Mouse (Mus musculus): ENCODE data around the gene Gpsm1. TPM values are rescaled to one million over a fixed set of nuclear protein-coding genes. Genes with fewer than 3 reads are reported as not detected.

Gene Gpsm1
- polyA plus RNA-seq, 1 experiment from 2014 or later: 114 TPM

DNA sequence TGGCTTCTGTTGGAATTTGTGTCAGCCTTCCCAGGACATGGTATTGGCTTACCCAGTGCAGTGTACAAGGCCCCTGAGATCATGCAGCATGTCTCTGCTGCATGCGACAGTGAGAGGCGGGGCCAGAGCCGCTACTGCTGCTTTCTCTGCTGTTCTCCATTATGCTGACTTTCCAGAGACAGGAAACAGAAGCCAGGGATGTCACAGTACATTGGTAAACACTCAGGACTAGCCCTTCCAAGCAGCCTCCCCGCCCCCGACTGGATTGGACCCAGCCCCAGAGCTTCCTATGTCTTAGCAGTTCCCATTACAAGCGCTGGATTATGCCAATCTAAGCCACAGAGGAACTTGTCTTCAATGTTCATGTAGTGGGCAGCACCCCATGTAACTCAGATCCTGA lies 32.9 kb downstream of the Gpsm1 start:
- no peak overlapping the region for H3K27ac ChIP-seq (replicated peaks)
- 78% methylated on average over 6 of the region's 6 CpGs for WGBS

GRCm38 (mm10) chr2:26351358-26352290 lies 36.3 kb downstream of the Gpsm1 start, which contains the start of gene Dnlz:
Gene Dnlz (minus strand): TSS chr2:26352110.
- Histone ChIP-seq H3K9me3 (no peaks in the 10 kb centered on the region), H3K9ac (peak within 1 kb of the TSS; percentile 96), H3K4me2 (peak within 1 kb of the TSS; percentile 97), H3K4me3 (peak within 1 kb of the TSS; percentile 86), H3K27ac (replicated peaks) (peak within 1 kb of the TSS; percentile 89), H3K36me3 (peaks cover 41% of the 10 kb centered on the region), H3K4me1 (replicated peaks) (peaks cover 27% of the 10 kb centered on the region), H3K27me3 (no peaks in the 10 kb centered on the region)
- 3% methylated on average over 62 of the region's 62 CpGs for WGBS
- ATAC-seq (ENCODE audit: low read depth): peak; percentile 84

More for the DNA sequence above, 32.9 kb downstream of the Gpsm1 start:
- peaks cover 23% of the 10 kb centered on the region for H3K4me1 ChIP-seq (replicated peaks)
- no peak overlapping the region for H3K4me3 ChIP-seq
- H3K4me2 ChIP-seq: no peak overlapping the region
- ATAC-seq (ENCODE audit: low read depth): no peak
- H3K36me3 ChIP-seq: peaks cover 69% of the 10 kb centered on the region
- no peaks in the 10 kb centered on the region for H3K27me3 ChIP-seq
- H3K9me3 ChIP-seq: no peaks in the 10 kb centered on the region
- no peak overlapping the region for H3K9ac ChIP-seq

DNA sequence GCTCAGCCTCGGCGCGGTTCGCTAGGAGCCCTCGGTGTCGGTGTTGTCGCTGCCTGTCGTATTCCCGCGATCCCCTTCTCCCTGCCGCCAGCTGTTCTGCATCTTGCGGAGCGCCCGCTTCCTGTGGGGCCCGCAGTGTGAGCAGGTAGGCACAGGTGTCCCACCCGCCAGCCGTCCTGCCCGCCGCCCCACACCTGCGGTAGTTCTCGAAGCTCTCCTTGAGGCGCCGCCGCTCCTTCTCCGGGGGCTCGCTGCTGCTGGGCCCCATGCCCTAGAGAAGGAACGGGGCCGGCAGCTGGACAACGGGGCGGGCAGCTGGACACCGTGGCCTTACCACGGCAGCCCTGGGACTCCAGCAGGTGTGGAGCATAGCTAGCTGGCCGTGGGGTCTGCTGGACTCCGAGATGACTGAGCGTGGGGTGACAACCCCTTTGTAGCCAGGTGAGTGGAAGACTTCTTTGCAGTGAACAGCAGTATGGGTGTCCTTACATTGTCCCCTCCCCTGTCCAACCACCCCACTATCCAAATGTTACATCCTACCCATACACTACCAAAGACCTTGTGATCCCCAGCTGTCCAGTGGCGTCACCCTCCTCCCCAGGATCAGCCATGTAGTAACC lies 37.1 kb downstream of the Gpsm1 start:
- Histone ChIP-seq H3K36me3 (peaks cover 33% of the 10 kb centered on the region), H3K27ac (replicated peaks) (peak overlapping the region; percentile 85), H3K9me3 (no peaks in the 10 kb centered on the region), H3K9ac (peak overlapping the region; percentile 96), H3K27me3 (no peaks in the 10 kb centered on the region), H3K4me1 (replicated peaks) (peaks cover 27% of the 10 kb centered on the region), H3K4me3 (peak overlapping the region; percentile 86), H3K4me2 (peak overlapping the region; percentile 97)
- WGBS: 4% methylated on average over 36 of the region's 36 CpGs
- peak; percentile 51 for ATAC-seq (ENCODE audit: low read depth)

- WGBS: 87% methylated on average over 11 of the region's 11 CpGs
- Histone ChIP-seq H3K36me3 (peaks cover 24% of the 10 kb centered on the region), H3K4me2 (peak overlapping the region; percentile 97), H3K27me3 (no peaks in the 10 kb centered on the region), H3K4me1 (replicated peaks) (peaks cover 27% of the 10 kb centered on the region), H3K9ac (peak overlapping the region; percentile 96), H3K4me3 (peak overlapping the region; percentile 86), H3K27ac (replicated peaks) (no peak overlapping the region), H3K9me3 (no peaks in the 10 kb centered on the region)
- ATAC-seq (ENCODE audit: low read depth): no peak
Measured at GRCm38 (mm10) chr2:26353066-26353980, 38.0 kb downstream of the Gpsm1 start.

DNA sequence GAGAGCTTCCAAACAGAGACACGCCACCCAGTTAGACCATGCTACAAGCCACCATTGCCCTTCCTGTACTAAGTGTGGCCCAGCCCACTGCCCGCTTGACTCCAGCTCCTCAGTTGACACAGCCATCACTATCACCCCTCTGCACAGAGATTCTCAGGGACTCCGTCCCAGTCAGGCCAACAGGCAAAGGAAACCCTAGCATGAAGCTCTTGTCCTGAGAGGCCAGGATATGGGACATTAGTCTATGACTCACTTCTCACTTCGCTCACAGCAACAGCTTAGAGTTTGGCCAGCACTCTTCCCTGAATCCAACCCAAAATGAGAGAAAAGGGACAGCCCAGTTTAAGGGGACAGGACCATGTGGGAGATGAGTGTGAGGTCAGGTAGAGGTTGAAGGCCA lies 39.1 kb downstream of the Gpsm1 start:
- H3K4me1 ChIP-seq (replicated peaks): peaks cover 27% of the 10 kb centered on the region
- H3K36me3 ChIP-seq: peaks cover 13% of the 10 kb centered on the region
- no peak overlapping the region for H3K9ac ChIP-seq
- no peak overlapping the region for H3K27ac ChIP-seq (replicated peaks)
- no peak overlapping the region for H3K4me3 ChIP-seq
- 93% methylated on average over 4 of the region's 4 CpGs for WGBS
- H3K4me2 ChIP-seq: no peak overlapping the region
- H3K27me3 ChIP-seq: no peaks in the 10 kb centered on the region
- ATAC-seq (ENCODE audit: low read depth): no peak
- no peaks in the 10 kb centered on the region for H3K9me3 ChIP-seq

GRCm38 (mm10) chr2:26356231-26356630 lies 40.9 kb downstream of the Gpsm1 start:
- Histone ChIP-seq H3K9me3 (no peaks in the 10 kb centered on the region), H3K36me3 (0 out of 2 replicates have a peak, but pooled peaks cover 6% of the 10 kb centered on the region), H3K4me2 (no peak overlapping the region), H3K9ac (no peak overlapping the region), H3K4me3 (no peak overlapping the region), H3K27ac (replicated peaks) (no peak overlapping the region), H3K27me3 (no peaks in the 10 kb centered on the region), H3K4me1 (replicated peaks) (peaks cover 14% of the 10 kb centered on the region)
- ATAC-seq (ENCODE audit: low read depth): no peak
- WGBS: 83% methylated on average over 4 of the region's 4 CpGs

DNA sequence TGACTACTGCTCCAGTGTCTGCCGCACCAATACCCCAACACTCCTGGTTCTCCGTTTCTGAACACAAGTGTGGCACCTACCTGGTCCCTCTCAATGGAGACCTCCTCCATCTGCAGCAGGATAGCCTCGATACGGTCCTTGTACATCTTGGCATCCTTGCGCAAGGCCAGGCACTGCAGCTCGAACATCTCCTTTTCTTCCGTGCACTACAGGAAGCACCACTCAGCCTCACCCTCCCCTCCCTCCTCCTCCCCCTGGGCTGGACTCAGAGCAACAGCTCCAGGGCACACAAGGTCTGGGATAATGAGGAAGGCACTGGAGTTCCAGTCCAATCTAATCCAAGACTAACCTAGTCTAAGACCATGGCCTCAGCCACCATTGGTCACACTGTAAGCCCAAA lies 41.4 kb downstream of the Gpsm1 start:
- WGBS: 83% methylated on average over 7 of the region's 7 CpGs
- H3K27ac ChIP-seq (replicated peaks): no peak overlapping the region
- 0 out of 2 replicates have a peak, but pooled peaks cover 6% of the 10 kb centered on the region for H3K36me3 ChIP-seq
- no peaks in the 10 kb centered on the region for H3K27me3 ChIP-seq
- H3K9ac ChIP-seq: no peak overlapping the region
- H3K4me1 ChIP-seq (replicated peaks): peaks cover 13% of the 10 kb centered on the region
- H3K9me3 ChIP-seq: no peaks in the 10 kb centered on the region
- ATAC-seq (ENCODE audit: low read depth): no peak
- H3K4me3 ChIP-seq: no peak overlapping the region
- no peak overlapping the region for H3K4me2 ChIP-seq

GRCm38 (mm10) chr2:26357484-26357883 lies 42.2 kb downstream of the Gpsm1 start:
- peaks cover 12% of the 10 kb centered on the region for H3K4me1 ChIP-seq (replicated peaks)
- no peak for ATAC-seq (ENCODE audit: low read depth)
- H3K4me2 ChIP-seq: no peak overlapping the region
- H3K36me3 ChIP-seq: 0 out of 2 replicates have a peak, but pooled peaks cover 11% of the 10 kb centered on the region
- H3K9ac ChIP-seq: no peak overlapping the region
- no peaks in the 10 kb centered on the region for H3K9me3 ChIP-seq
- no peak overlapping the region for H3K27ac ChIP-seq (replicated peaks)
- WGBS: 59% methylated on average over 15 of the region's 15 CpGs
- no peaks in the 10 kb centered on the region for H3K27me3 ChIP-seq
- no peak overlapping the region for H3K4me3 ChIP-seq

DNA sequence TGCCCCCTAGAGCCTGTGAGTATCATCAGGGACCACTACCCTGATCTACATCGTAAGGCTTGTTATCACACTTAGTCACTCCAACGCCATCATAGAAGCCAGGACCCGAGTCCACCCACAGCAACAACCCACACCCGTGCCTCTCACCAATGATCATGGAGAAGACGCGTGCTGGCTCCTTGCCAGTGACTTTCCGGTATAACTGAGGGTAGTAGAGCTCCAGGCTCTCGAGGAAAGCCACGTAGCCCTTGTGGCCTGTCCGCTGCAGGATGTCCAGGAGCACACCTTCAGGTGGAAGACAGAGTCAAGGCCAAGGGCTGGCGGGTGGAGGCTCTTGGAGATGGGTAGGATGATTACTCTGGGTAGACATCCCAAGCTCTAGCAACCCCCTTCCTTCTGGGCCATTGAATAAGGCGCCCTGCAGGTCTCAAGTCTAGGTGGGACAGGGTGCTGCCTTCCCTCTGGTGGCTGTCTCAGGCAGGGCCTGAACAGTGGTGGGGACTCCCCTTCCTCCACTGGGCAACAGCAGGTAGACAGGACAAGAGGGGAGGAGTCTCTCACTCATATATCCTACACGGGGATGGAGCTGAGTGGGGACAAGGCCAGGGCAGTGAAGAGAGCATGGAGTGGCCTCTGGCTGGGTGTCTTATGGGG lies 43.5 kb downstream of the Gpsm1 start:
- Histone ChIP-seq H3K36me3 (peaks cover 24% of the 10 kb centered on the region), H3K4me3 (no peak overlapping the region), H3K9me3 (no peaks in the 10 kb centered on the region), H3K27ac (replicated peaks) (no peak overlapping the region), H3K27me3 (no peaks in the 10 kb centered on the region), H3K9ac (no peak overlapping the region), H3K4me1 (replicated peaks) (no peaks in the 10 kb centered on the region), H3K4me2 (no peak overlapping the region)
- no peak for ATAC-seq (ENCODE audit: low read depth)
- WGBS: 91% methylated on average over 13 of the region's 13 CpGs

- 86% methylated on average over 6 of the region's 6 CpGs for WGBS
- H3K27ac ChIP-seq (replicated peaks): no peak overlapping the region
- peaks cover 36% of the 10 kb centered on the region for H3K36me3 ChIP-seq
- H3K4me1 ChIP-seq (replicated peaks): no peaks in the 10 kb centered on the region
- H3K4me2 ChIP-seq: no peak overlapping the region
- no peak overlapping the region for H3K4me3 ChIP-seq
- H3K27me3 ChIP-seq: no peaks in the 10 kb centered on the region
- H3K9ac ChIP-seq: no peak overlapping the region
- ATAC-seq (ENCODE audit: low read depth): no peak
- no peaks in the 10 kb centered on the region for H3K9me3 ChIP-seq
Measured at GRCm38 (mm10) chr2:26359983-26360382, 44.7 kb downstream of the Gpsm1 start.

- 41% methylated on average over 3 of the region's 3 CpGs for WGBS
- ATAC-seq (ENCODE audit: low read depth): no peak
- H3K27ac ChIP-seq (replicated peaks): no peak within 1 kb of the TSS
- H3K4me3 ChIP-seq: no peak within 1 kb of the TSS
- H3K36me3 ChIP-seq: peaks cover 38% of the 10 kb centered on the region
- H3K27me3 ChIP-seq: no peaks in the 10 kb centered on the region
- H3K9ac ChIP-seq: no peak within 1 kb of the TSS
- no peaks in the 10 kb centered on the region for H3K4me1 ChIP-seq (replicated peaks)
- H3K4me2 ChIP-seq: no peak within 1 kb of the TSS
- no peaks in the 10 kb centered on the region for H3K9me3 ChIP-seq
Measured at GRCm38 (mm10) chr2:26360772-26361171, 45.5 kb downstream of the Gpsm1 start, which contains the start of gene Card9. Gene Card9 (minus strand): TSS chr2:26360918.
